Mouse (Mus musculus) midbrain, embryonic 13.5 days (tissue): ENCODE measurements around the gene Limch1. TPM values are rescaled to one million over a fixed set of nuclear protein-coding genes. Genes with fewer than 3 reads are reported as not detected.

Experiments
- ATAC-seq: fragments of 200-750 bp; cut with Nextera tagmentation; 2 replicates; pipeline ENCODE4 v1.8.0; 2017; ENCODE audit warnings: mild to moderate bottlenecking, moderate TSS enrichment, moderate library complexity
- H3K27ac ChIP-seq: fragments of 300-500 bp; sonication (generic); 2 replicates; pipeline ENCODE4 v1.5.1; 2015; ENCODE audit warnings: inconsistent platforms, mild to moderate bottlenecking, moderate library complexity
- H3K27me3 ChIP-seq: fragments of 300-500 bp; sonication (generic); 2 replicates; pipeline ENCODE4 v1.6.1; 2015; ENCODE audit warnings: mild to moderate bottlenecking, inconsistent platforms
- H3K36me3 ChIP-seq: fragments of 300-500 bp; sonication (generic); 2 replicates; pipeline ENCODE4 v1.6.1; 2015; ENCODE audit warnings: mild to moderate bottlenecking, inconsistent platforms
- H3K4me1 ChIP-seq: fragments of 300-500 bp; sonication (generic); replicated peaks from 2 replicates; pipeline ENCODE4 v1.6.1; 2015; ENCODE audit warnings: inconsistent platforms
- H3K4me2 ChIP-seq: fragments of 300-500 bp; sonication (generic); replicated peaks from 2 replicates; pipeline ENCODE4 v1.6.1; 2015; ENCODE audit warnings: moderate library complexity, mild to moderate bottlenecking, inconsistent platforms
- H3K4me3 ChIP-seq: fragments of 300-500 bp; sonication (generic); replicated peaks from 2 replicates; pipeline ENCODE4 v1.5.1; 2015; ENCODE audit warnings: mild to moderate bottlenecking, inconsistent platforms
- H3K9ac ChIP-seq: fragments of 300-500 bp; sonication (generic); replicated peaks from 2 replicates; pipeline ENCODE4 v1.6.1; 2015; ENCODE audit warnings: mild to moderate bottlenecking, inconsistent platforms
- H3K9me3 ChIP-seq: fragments of 300-500 bp; sonication (generic); 2 replicates; pipeline ENCODE4 v1.6.1; 2016; ENCODE audit warnings: mild to moderate bottlenecking, inconsistent platforms
- WGBS: fragments of 180-500 bp; shearing (Covaris S2); methylation state at CpG from one replicate; pipeline ENCODE4 v1.1.7; 2015; 5-methylcytosine and 5-hydroxymethylcytosine counted together
- polyA plus RNA-seq: library from polyadenylated mRNA; unstranded; fragments of >200 nt; fragmentation: Nextera tagmentation; extraction: Ambion mirVana; gene quantifications from 2 replicates; pipeline ENCODE4 v1.2.1, GENCODE M21; 2015

Limch1 gene
- polyA plus RNA-seq, 1 experiment from 2014 or later = 41.9 TPM

DNA sequence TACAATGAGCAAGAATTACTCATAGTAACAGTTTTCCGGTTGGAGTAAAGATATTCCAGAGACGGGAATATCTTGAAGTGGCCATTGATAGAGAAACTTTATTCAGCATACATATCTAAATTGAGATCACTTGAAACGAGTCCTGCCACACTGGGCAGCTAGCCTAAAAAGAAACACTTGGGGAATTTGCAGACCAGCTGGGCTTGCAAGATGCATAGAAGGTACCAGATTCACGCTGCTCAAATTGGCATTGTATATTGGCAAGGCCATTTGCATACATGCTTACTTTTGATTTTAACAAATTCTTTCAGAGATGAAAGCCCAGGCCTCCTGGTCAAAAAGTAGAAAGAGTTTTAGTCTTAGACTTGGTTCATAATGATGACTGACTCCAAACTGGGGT, 235.2 kb downstream of the Limch1 start:
- no peak overlapping the region for H3K4me3 ChIP-seq
- no peak for ATAC-seq
- no peaks in the 10 kb centered on the region for H3K27me3 ChIP-seq
- no peak overlapping the region for H3K9ac ChIP-seq
- no peak overlapping the region for H3K27ac ChIP-seq
- 78% methylated on average over 4 of the region's 4 CpGs for WGBS
- no peaks in the 10 kb centered on the region for H3K36me3 ChIP-seq
- H3K4me2 ChIP-seq = no peak overlapping the region
- H3K4me1 ChIP-seq = no peaks in the 10 kb centered on the region
- no peaks in the 10 kb centered on the region for H3K9me3 ChIP-seq

DNA sequence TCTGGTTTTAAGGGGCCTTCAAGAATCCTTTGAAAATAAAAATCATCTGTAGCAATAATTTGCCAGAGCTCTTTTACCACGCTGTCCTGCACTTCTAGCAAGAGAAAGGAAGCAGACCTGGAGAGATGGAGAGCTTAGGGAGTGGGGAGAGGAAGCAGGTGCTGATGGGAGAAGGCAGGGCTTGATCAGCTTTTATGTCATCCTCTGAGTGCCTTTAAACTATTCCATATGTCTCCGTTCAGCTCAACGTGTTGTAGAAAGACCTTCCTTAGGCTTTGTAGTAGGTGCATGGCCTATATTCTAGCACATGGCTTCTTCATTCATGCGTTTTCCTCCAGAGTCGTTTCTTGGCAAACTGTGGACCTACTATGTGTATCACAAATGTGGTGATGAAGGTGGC, 237.5 kb downstream of the Limch1 start:
- Histone ChIP-seq H3K4me3 (no peak overlapping the region), H3K4me2 (no peak overlapping the region), H3K9me3 (no peaks in the 10 kb centered on the region), H3K27me3 (no peaks in the 10 kb centered on the region), H3K27ac (no peak overlapping the region), H3K9ac (no peak overlapping the region), H3K36me3 (peaks cover 7% of the 10 kb centered on the region; the same call in 1 of the 2 replicates), H3K4me1 (0 out of 2 replicates have a peak, but pooled peaks cover 3% of the 10 kb centered on the region)
- WGBS = 93% methylated on average over 5 of the region's 5 CpGs
- ATAC-seq = no peak

DNA sequence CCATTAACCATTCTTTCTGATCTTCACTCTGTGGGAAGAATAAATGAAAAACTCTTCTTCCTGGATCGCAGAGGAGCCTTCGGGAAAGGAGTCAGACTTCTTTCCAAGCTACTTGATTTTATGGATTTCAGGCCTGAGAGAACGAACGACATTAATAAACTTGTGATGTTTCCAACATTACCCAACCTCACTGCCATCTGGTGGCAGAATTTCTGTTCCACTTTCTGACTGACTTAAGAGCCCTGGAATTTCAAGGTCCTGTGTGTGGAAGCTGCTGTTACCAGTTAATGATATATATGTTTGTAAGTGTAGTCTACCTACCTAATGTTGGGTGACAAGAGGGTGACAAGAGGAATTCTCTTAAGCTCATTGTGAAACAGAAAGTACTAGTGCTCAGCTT, 243.3 kb downstream of the Limch1 start:
- Histone ChIP-seq H3K27me3 (no peaks in the 10 kb centered on the region), H3K4me3 (no peak overlapping the region), H3K4me1 (peaks cover 8% of the 10 kb centered on the region), H3K27ac (no peak overlapping the region), H3K9ac (no peak overlapping the region), H3K36me3 (peaks cover 7% of the 10 kb centered on the region; the same call in 1 of the 2 replicates), H3K9me3 (no peaks in the 10 kb centered on the region), H3K4me2 (no peak overlapping the region)
- no peak for ATAC-seq
- 86% methylated on average over 4 of the region's 4 CpGs for WGBS

DNA sequence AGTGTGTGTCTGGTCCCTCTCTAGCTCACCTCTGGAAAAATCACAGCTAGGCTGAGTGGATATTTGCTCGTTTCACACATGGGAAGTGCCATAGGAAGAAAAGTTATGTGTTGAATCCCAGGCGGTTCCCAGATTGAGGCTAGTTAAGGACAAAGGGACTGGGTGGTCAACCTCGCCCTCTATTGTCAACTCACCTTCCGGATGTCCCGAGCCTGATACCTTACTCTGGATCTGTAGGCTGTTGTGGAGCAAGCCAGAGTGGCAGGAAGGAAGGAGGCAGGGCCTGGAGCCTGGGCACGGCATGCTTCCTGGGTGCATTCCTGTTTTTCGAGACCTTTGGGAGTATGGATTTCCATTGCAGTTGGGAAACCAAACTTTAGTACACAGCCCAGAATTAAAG, 243.9 kb downstream of the Limch1 start:
- peaks cover 8% of the 10 kb centered on the region for H3K4me1 ChIP-seq
- no peaks in the 10 kb centered on the region for H3K9me3 ChIP-seq
- no peak overlapping the region for H3K27ac ChIP-seq
- no peak overlapping the region for H3K4me2 ChIP-seq
- WGBS = 87% methylated on average over 7 of the region's 7 CpGs
- H3K9ac ChIP-seq = no peak overlapping the region
- no peak for ATAC-seq
- H3K36me3 ChIP-seq = peaks cover 7% of the 10 kb centered on the region; the same call in 1 of the 2 replicates
- no peak overlapping the region for H3K4me3 ChIP-seq
- no peaks in the 10 kb centered on the region for H3K27me3 ChIP-seq

DNA sequence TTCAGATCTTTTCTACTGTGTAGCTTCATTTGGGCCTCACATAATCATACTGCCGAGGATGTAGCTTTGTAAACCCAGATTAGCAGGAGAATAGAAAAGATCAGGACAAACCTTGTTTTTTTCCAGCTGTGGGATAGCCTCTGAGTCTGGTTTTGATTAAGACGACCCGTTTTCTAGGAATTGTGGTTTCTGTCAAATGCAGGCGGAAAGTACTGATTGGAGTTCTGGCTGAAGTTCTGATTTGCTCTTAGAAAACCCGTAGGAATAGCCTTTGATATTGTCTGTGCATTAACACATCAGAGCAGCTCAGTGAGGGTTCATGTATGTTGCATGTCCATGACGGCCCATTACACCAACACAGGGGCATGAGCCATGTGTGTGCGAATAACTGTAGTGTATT, 246.8 kb downstream of the Limch1 start:
- Histone ChIP-seq H3K4me2 (no peak overlapping the region), H3K27ac (no peak overlapping the region), H3K9ac (no peak overlapping the region), H3K27me3 (no peaks in the 10 kb centered on the region), H3K36me3 (peaks cover 3% of the 10 kb centered on the region; the same call in 1 of the 2 replicates), H3K9me3 (no peaks in the 10 kb centered on the region), H3K4me3 (no peak overlapping the region), H3K4me1 (peaks cover 21% of the 10 kb centered on the region)
- WGBS = 78% methylated on average over 7 of the region's 7 CpGs
- ATAC-seq = no peak

DNA sequence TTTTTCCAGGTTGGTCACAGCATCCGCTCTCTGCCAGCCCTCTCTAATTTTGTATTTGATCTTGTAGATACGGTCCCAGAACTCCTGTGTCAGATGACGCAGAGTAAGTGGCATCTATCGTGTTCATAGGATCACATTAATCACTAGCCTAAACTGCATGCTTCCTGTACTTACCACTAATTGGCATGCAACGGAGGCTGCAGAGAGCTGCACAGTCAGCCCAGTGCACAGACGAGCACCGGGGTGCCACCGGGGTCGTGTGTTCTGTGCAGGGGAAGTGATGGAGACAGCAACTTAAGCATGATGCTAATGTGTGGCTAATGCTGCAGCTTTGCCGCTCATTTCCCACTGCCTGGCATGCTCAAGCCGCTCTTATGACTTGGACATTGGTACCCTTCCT, 247.4 kb downstream of the Limch1 start:
- no peak overlapping the region for H3K4me2 ChIP-seq
- H3K27me3 ChIP-seq = no peaks in the 10 kb centered on the region
- no peak for ATAC-seq
- 0 out of 2 replicates have a peak overlapping the region, but pooled peaks have one; percentile 29 for H3K9ac ChIP-seq
- peaks cover 25% of the 10 kb centered on the region for H3K4me1 ChIP-seq
- H3K4me3 ChIP-seq = no peak overlapping the region
- no peak overlapping the region for H3K27ac ChIP-seq
- no peaks in the 10 kb centered on the region for H3K36me3 ChIP-seq
- H3K9me3 ChIP-seq = no peaks in the 10 kb centered on the region
- 64% methylated on average over 11 of the region's 11 CpGs for WGBS

DNA sequence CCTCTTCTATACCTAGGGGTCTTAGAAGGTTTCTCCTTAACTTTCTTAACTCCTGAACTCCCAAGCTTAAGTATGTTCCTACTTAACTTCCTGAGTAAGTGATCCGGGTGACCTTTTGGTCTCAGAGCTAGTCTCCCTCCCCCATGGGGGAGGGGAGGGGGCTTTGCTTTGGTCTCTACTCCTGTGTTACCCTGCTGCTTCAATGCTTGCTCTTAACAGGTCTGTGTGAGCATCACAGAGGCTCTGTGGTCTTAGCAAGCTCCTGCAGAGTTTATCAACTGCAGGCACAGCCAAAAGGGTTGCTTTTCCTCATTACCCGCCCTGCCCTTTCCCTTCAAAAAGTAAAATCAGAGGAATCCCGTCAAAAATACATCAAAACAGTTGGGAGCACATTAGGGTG, 250.5 kb downstream of the Limch1 start:
- Histone ChIP-seq H3K4me1 (peaks cover 24% of the 10 kb centered on the region), H3K4me2 (no peak overlapping the region), H3K27me3 (no peaks in the 10 kb centered on the region), H3K4me3 (no peak overlapping the region), H3K36me3 (peaks cover 5% of the 10 kb centered on the region), H3K9ac (no peak overlapping the region), H3K27ac (0 out of 2 replicates have a peak overlapping the region, but pooled peaks have one; percentile 30), H3K9me3 (no peaks in the 10 kb centered on the region)
- WGBS = 12% methylated on average over 3 of the region's 3 CpGs
- no peak for ATAC-seq

DNA sequence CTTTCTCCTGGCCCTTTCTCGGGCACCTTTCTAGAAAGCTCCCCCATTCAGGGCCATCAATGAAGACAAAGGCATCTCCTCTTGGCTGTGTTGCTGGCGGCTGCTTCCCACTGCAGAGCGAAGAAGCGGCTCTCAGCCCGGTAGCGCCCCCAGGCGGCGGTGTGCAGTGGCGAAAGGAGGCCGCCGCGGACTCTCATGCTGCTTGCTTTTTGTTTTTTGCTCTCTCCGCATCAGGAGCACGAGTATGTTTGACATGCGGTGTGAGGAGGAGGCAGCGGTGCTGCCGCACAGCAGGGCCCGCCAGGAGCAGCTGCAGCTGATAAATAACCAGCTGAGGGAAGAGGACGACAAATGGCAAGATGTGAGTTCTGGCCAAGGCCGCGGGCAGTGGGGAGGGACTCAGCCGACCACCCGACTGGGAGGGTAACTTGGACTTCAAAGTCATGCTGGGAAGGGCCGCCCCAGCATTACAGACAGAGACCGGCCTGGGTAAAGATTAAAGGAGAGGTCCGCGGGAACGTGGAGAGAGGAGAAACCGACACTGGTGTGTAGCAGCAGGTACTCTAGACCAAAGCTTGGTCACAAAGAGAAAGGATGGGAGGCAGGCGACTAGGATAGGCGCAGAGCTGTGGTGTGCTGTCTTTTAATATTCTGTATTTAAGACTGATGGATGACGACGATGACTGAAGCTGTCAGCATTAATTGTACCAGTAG, 251.4 kb downstream of the Limch1 start:
- H3K9ac ChIP-seq = peak overlapping the region; percentile 67
- peaks cover 5% of the 10 kb centered on the region for H3K36me3 ChIP-seq
- H3K27me3 ChIP-seq = no peaks in the 10 kb centered on the region
- peaks cover 24% of the 10 kb centered on the region for H3K4me1 ChIP-seq
- peak overlapping the region; percentile 42 for H3K4me3 ChIP-seq
- peak overlapping the region; percentile 78 for H3K27ac ChIP-seq
- peak overlapping the region; percentile 63 for H3K4me2 ChIP-seq
- 1% methylated on average over 33 of the region's 33 CpGs for WGBS
- H3K9me3 ChIP-seq = no peaks in the 10 kb centered on the region
- ATAC-seq = peak; percentile 89

DNA sequence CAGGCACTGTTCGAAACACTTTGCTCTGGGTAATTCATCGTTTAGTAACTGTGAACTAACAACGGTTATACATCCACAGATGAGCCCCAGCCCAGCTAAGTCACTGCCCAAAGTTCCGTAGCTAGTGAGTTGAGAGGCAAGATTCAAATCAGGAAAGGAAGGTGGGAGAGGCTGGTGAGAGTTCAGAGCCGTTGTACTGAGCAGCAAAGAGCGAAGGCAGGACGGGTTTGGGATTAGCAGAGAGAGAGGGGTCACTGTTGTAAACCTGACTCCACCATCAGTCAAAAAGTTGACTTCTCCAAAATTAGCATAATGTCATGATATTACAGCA, 251.9 kb downstream of the Limch1 start:
- peak overlapping the region; percentile 63 for H3K4me2 ChIP-seq
- H3K36me3 ChIP-seq = peaks cover 9% of the 10 kb centered on the region
- H3K9ac ChIP-seq = peak overlapping the region; percentile 67
- 9% methylated on average over 7 of the region's 7 CpGs for WGBS
- ATAC-seq = peak; percentile 13; the same call in 1 of the 2 replicates
- no peaks in the 10 kb centered on the region for H3K9me3 ChIP-seq
- H3K4me3 ChIP-seq = peak overlapping the region; percentile 42
- peaks cover 24% of the 10 kb centered on the region for H3K4me1 ChIP-seq
- no peaks in the 10 kb centered on the region for H3K27me3 ChIP-seq
- peak overlapping the region; percentile 78; the same call in 1 of the 2 replicates for H3K27ac ChIP-seq

DNA sequence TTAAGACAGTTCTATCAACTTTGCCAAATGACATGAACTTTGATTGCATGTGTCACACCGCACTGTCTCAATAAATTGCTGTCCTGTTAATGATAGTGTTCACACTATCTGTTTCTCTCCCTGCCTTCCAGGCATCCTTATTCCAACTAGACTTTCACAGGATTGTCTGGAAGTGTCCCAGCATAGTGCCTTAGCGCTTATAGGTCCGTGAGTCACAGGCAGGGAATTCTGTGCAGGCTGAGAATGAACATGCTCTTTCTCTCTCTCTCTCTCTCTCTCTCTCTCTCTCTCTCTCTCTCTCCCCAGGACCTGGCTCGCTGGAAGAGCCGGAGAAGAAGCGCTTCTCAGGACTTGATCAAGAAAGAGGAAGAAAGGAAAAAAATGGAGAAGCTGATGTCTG, 252.7 kb downstream of the Limch1 start:
- peaks cover 20% of the 10 kb centered on the region for H3K4me1 ChIP-seq
- no peaks in the 10 kb centered on the region for H3K9me3 ChIP-seq
- no peak overlapping the region for H3K4me2 ChIP-seq
- no peak overlapping the region for H3K9ac ChIP-seq
- peaks cover 12% of the 10 kb centered on the region for H3K36me3 ChIP-seq
- no peak overlapping the region for H3K27ac ChIP-seq
- no peak for ATAC-seq
- H3K4me3 ChIP-seq = no peak overlapping the region
- WGBS = 84% methylated on average over 6 of the region's 6 CpGs
- no peaks in the 10 kb centered on the region for H3K27me3 ChIP-seq

DNA sequence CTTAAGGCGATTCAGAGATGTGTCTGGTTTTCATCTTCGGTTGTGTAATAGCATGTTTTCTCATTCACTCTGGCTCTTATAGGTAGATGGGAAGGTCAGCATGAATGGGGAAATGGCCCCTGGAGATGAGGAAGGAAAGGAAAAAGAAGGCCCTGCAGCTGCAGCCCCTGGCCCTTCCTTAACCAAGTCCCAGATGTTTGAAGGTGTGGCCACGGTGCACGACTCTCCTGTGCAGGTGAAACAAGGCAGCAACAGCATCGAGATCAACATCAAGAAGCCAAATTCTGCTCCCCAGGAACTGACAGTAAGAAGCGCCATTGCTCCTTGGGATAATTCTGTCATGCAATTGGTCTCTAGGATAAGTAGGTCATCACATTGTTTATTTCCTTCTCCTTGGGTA, 256.7 kb downstream of the Limch1 start:
- H3K27ac ChIP-seq = no peak overlapping the region
- no peak overlapping the region for H3K9ac ChIP-seq
- ATAC-seq = no peak
- WGBS = 93% methylated on average over 6 of the region's 6 CpGs
- no peak overlapping the region for H3K4me3 ChIP-seq
- peaks cover 18% of the 10 kb centered on the region for H3K36me3 ChIP-seq
- H3K9me3 ChIP-seq = no peaks in the 10 kb centered on the region
- peaks cover 7% of the 10 kb centered on the region for H3K4me1 ChIP-seq
- no peaks in the 10 kb centered on the region for H3K27me3 ChIP-seq
- no peak overlapping the region for H3K4me2 ChIP-seq

DNA sequence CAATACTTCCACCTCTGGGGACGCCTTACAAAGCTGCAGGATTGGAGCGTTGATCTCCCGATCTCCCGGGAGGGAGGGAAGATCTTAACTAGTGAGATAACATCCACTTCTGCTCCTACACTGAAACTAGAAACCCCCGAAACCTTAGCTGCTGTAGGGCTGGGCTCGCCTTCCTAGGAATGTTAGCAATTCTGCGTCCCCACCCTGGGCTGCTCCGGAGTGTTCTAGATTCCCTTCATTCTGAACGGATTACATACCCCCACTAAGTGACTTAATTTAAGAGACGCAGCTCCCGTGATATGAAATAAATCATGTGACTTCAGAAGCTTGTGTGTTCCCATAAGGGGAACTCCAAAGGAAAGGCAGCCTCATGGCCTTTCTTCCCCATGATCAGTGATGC, 259.0 kb downstream of the Limch1 start:
- Histone ChIP-seq H3K4me2 (no peak overlapping the region), H3K4me1 (no peaks in the 10 kb centered on the region), H3K27me3 (no peaks in the 10 kb centered on the region), H3K9ac (no peak overlapping the region), H3K4me3 (no peak overlapping the region), H3K27ac (no peak overlapping the region), H3K36me3 (peaks cover 28% of the 10 kb centered on the region), H3K9me3 (no peaks in the 10 kb centered on the region)
- 88% methylated on average over 11 of the region's 11 CpGs for WGBS
- ATAC-seq = no peak
